Mouse (Mus musculus) heart, adult 2 months (tissue): ENCODE data around the gene Pld1. TPM values are rescaled to one million over a fixed set of nuclear protein-coding genes. Genes with fewer than 3 reads are reported as not detected.

ENCODE experiments used
- DNase-seq, 2 experiments: peaks; one replicate each; pipeline ENCODE4 v3.0.0; 2021
- H3K27ac ChIP-seq: fragments of 200-600 bp; 2 replicates; pipeline ENCODE4 v1.8.1; 2022
- H3K27me3 ChIP-seq: fragments of 200-500 bp; 2 replicates; pipeline ENCODE4 v1.6.1; 2012; ENCODE audit warnings: mild to moderate bottlenecking, low read length, inconsistent platforms, mixed read lengths; ENCODE audit not compliant: control insufficient read depth, insufficient read depth
- H3K36me3 ChIP-seq: fragments of 200-500 bp; 2 replicates; pipeline ENCODE4 v1.6.1; 2012; ENCODE audit warnings: low read length, inconsistent platforms; ENCODE audit not compliant: control insufficient read depth, insufficient read depth
- H3K4me1 ChIP-seq: fragments of 200-500 bp; 2 replicates; pipeline ENCODE4 v1.6.1; 2011; ENCODE audit warnings: low read length; ENCODE audit not compliant: control insufficient read depth, insufficient read depth
- H3K4me3 ChIP-seq: fragments of 200-600 bp; 2 replicates; pipeline ENCODE4 v1.8.1; 2022
- H3K79me2 ChIP-seq: fragments of 200-500 bp; replicated peaks from 2 replicates; pipeline ENCODE4 v1.6.1; 2012; ENCODE audit warnings: mild to moderate bottlenecking, inconsistent platforms, low read length, moderate library complexity, mixed read lengths; ENCODE audit not compliant: control insufficient read depth, insufficient read depth
- H3K9ac ChIP-seq: fragments of 200-500 bp; 2 replicates; pipeline ENCODE4 v1.6.1; 2012; ENCODE audit warnings: low read depth, mild to moderate bottlenecking, control low read depth, inconsistent platforms, low read length, mixed read lengths
- CTCF ChIP-seq: fragments of 200-600 bp; IDR thresholded peaks from 2 replicates; pipeline ENCODE4 v1.8.1; 2022; ENCODE audit warnings: antibody characterized with exemption, mild to moderate bottlenecking, moderate library complexity
- EP300 ChIP-seq: fragments of 200-500 bp; IDR thresholded peaks from 2 replicates; pipeline ENCODE4 v1.6.1; 2011; ENCODE audit warnings: low read depth, low read length, control low read depth; ENCODE audit not compliant: insufficient read depth
- POLR2A ChIP-seq: fragments of 200-500 bp; IDR thresholded peaks from 2 replicates; pipeline ENCODE4 v1.6.1; 2011; ENCODE audit warnings: mild to moderate bottlenecking, low read depth, low read length, control low read depth; ENCODE audit not compliant: insufficient read depth
- WGBS: fragments of 180-500 bp; shearing (Covaris S2); methylation state at CpG from one replicate; pipeline ENCODE4 v1.1.7; 2018; 5-methylcytosine and 5-hydroxymethylcytosine counted together
- intact Hi-C: fragments of 180-260 bp; cut with DNase I; formaldehyde crosslinking; loops from one replicate; pipeline ENCODE4 v1.15.1; 2025
- polyA plus RNA-seq: library from polyadenylated mRNA; depleted of rRNA; stranded (reverse); fragments of >200 nt; gene quantifications from 2 replicates; pipeline ENCODE4 v1.2.3, GENCODE M21; 2012
- total RNA-seq, 2 experiments: library from RNA; stranded (reverse); gene quantifications; 2 replicates each; pipeline ENCODE4 v1.2.3; 2021

Gene Pld1
- total and polyA plus RNA-seq, 3 experiments = 4.0 to 11.8 (median 11.4) TPM

- intact Hi-C loops = no loop called here
- H3K27me3 ChIP-seq = no peaks in the 10 kb centered on the region
- peaks cover 8% of the 10 kb centered on the region for H3K4me1 ChIP-seq
- peak; percentile 35 to 67 for DNase-seq
- H3K4me3 ChIP-seq = no peak overlapping the region
- H3K79me2 ChIP-seq = no peaks in the 10 kb centered on the region
- TF ChIP-seq CTCF (no peak), POLR2A (no peak), EP300 (peak; percentile 56; the same call in 1 of the 2 replicates)
- H3K36me3 ChIP-seq = no peaks in the 10 kb centered on the region
- H3K9ac ChIP-seq = no peak overlapping the region
- H3K27ac ChIP-seq = peak overlapping the region; percentile 41; the same call in 1 of the 2 replicates
Observed at GRCm38 (mm10) chr3:28144676-28145075, 206.2 kb downstream of the Pld1 start.

- no peak for DNase-seq
- Histone ChIP-seq H3K27ac (peak overlapping the region; percentile 38), H3K4me1 (peaks cover 8% of the 10 kb centered on the region), H3K27me3 (no peaks in the 10 kb centered on the region), H3K79me2 (no peaks in the 10 kb centered on the region), H3K9ac (no peak overlapping the region), H3K4me3 (no peak overlapping the region), H3K36me3 (no peaks in the 10 kb centered on the region)
- intact Hi-C loops = no loop called here
- TF ChIP-seq CTCF (no peak), POLR2A (no peak), EP300 (no peak)
- 91% methylated on average over 3 of the region's 3 CpGs for WGBS
Observed at GRCm38 (mm10) chr3:28145461-28145860, 207.0 kb downstream of the Pld1 start.

GRCm38 (mm10) chr3:28149656-28150256 is 211.3 kb downstream of the Pld1 start:
- no peaks in the 10 kb centered on the region for H3K79me2 ChIP-seq
- no peaks in the 10 kb centered on the region; the same call in 1 of the 2 replicates for H3K27me3 ChIP-seq
- TF ChIP-seq POLR2A = no peak
- peaks cover 3% of the 10 kb centered on the region for H3K4me1 ChIP-seq
- whole genome bisulfite sequencing = 94% methylated on average over 2 of the region's 2 CpGs
- no peak overlapping the region for H3K4me3 ChIP-seq
- no peak overlapping the region for H3K9ac ChIP-seq
- intact Hi-C loops = no loop called here
- no peak overlapping the region for H3K27ac ChIP-seq
- no peak for DNase-seq
- no peaks in the 10 kb centered on the region for H3K36me3 ChIP-seq

- TF ChIP-seq EP300 (no peak), POLR2A (no peak), CTCF (no peak)
- Histone ChIP-seq H3K4me3 (no peak overlapping the region), H3K9ac (no peak overlapping the region), H3K36me3 (no peaks in the 10 kb centered on the region), H3K27ac (no peak overlapping the region), H3K4me1 (no peaks in the 10 kb centered on the region), H3K27me3 (no peaks in the 10 kb centered on the region), H3K79me2 (no peaks in the 10 kb centered on the region)
- 69% methylated on average over 2 of the region's 2 CpGs for WGBS
- intact Hi-C loops = no loop called here
- DNase-seq = no peak
Observed at GRCm38 (mm10) chr3:28158006-28158405, 219.5 kb downstream of the Pld1 start.

- intact Hi-C loops = no loop called here
- H3K79me2 ChIP-seq = no peaks in the 10 kb centered on the region
- H3K4me1 ChIP-seq = no peaks in the 10 kb centered on the region
- no peak overlapping the region for H3K4me3 ChIP-seq
- no peak for TF ChIP-seq CTCF
- no peak for TF ChIP-seq EP300
- no peak for TF ChIP-seq POLR2A
- no peak overlapping the region for H3K27ac ChIP-seq
- H3K36me3 ChIP-seq = no peaks in the 10 kb centered on the region
- no peak for DNase-seq
- 94% methylated on average over 3 of the region's 3 CpGs for WGBS
- no peaks in the 10 kb centered on the region for H3K27me3 ChIP-seq
- no peak overlapping the region for H3K9ac ChIP-seq
Observed at GRCm38 (mm10) chr3:28158916-28159315, 220.4 kb downstream of the Pld1 start.

GRCm38 (mm10) chr3:28162346-28162745 is 223.9 kb downstream of the Pld1 start:
- TF ChIP-seq EP300 (no peak), POLR2A (no peak), CTCF (no peak)
- no peak overlapping the region for H3K4me3 ChIP-seq
- no peaks in the 10 kb centered on the region for H3K79me2 ChIP-seq
- intact Hi-C loops = no loop called here
- no peak overlapping the region for H3K9ac ChIP-seq
- H3K36me3 ChIP-seq = no peaks in the 10 kb centered on the region
- 96% methylated on average over 4 of the region's 4 CpGs for WGBS
- H3K4me1 ChIP-seq = no peaks in the 10 kb centered on the region
- no peaks in the 10 kb centered on the region for H3K27me3 ChIP-seq
- no peak for DNase-seq
- H3K27ac ChIP-seq = no peak overlapping the region
